Mouse (Mus musculus): ENCODE results near the gene Gm10518. TPM values are rescaled to one million over a fixed set of nuclear protein-coding genes. Genes with fewer than 3 reads are reported as not detected.

The Gm10518 gene
- polyA plus RNA-seq, 1 experiment: not detected

- 79% methylated on average over 5 of the region's 5 CpGs for WGBS
- H3K4me1 ChIP-seq (ENCODE audit: control insufficient read depth, insufficient read depth, low read length): peaks cover 2% of the 10 kb centered on the region
- H3K4me3 ChIP-seq (replicated peaks; ENCODE audit: control insufficient read depth, low read depth, low read length): no peak overlapping the region
- no peak overlapping the region for H3K27ac ChIP-seq (ENCODE audit: control insufficient read depth, insufficient read depth, low read depth, low read length, poor library complexity)
- TF ChIP-seq CTCF (IDR thresholded peaks at IDR 0.05; ENCODE audit: control insufficient read depth, insufficient read depth, low read length) (no peak), POLR2A (IDR thresholded peaks at IDR 0.05; ENCODE audit: borderline replicate concordance, control insufficient read depth, low read depth, low read length) (no peak)
Observed at GRCm38 (mm10) chr1:179824549-179824948, 21.4 kb downstream of the Gm10518 start.

DNA sequence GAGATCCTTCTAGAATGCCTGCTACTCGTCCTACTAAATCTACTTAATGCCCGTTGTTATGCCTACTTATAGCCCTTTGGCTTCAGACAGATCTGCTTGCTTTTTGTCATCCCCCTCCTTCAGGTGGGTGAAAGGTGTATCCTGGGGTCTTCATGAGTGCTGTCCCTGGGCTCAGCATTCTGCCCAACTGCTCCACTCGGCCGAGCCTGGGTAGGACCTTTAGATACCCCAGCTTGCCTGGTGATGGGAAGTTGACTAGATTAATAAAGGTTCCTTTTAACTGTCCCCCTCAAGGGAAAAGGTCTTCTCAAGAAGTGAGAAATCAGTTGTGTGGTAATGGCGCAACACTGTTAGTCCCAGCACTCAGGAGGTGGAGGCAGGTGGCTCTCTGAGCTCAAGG, 24.9 kb downstream of the Gm10518 start:
- WGBS: 77% methylated on average over 5 of the region's 5 CpGs
- no peak overlapping the region for H3K27ac ChIP-seq (ENCODE audit: control insufficient read depth, insufficient read depth, low read depth, low read length, poor library complexity)
- TF ChIP-seq CTCF (IDR thresholded peaks at IDR 0.05; ENCODE audit: control insufficient read depth, insufficient read depth, low read length) (no peak), POLR2A (IDR thresholded peaks at IDR 0.05; ENCODE audit: borderline replicate concordance, control insufficient read depth, low read depth, low read length) (no peak)
- H3K4me3 ChIP-seq (replicated peaks; ENCODE audit: control insufficient read depth, low read depth, low read length): no peak overlapping the region
- H3K4me1 ChIP-seq (ENCODE audit: control insufficient read depth, insufficient read depth, low read length): peaks cover 2% of the 10 kb centered on the region

DNA sequence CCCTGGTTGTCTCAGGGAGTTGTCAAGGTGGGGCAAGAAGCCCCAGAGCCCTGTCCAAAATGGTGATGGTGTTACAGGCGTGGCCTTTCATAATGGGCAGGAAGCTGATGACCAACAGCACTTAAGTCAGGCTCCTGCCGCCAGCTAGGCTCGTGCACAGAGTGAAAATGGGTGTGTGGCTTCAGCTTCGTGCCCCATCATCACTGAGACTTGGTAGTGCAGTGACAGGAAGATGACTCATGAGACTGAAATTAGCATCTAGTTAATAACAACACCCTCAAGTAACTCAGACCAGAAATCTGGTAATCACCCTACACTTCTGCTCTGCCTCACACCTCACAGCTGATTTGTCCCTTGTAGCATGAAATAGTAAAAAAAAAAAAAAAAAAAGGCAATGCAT, 25.7 kb downstream of the Gm10518 start:
- Histone ChIP-seq H3K4me1 (ENCODE audit: control insufficient read depth, insufficient read depth, low read length) (peaks cover 2% of the 10 kb centered on the region), H3K4me3 (replicated peaks; ENCODE audit: control insufficient read depth, low read depth, low read length) (no peak overlapping the region), H3K27ac (ENCODE audit: control insufficient read depth, insufficient read depth, low read depth, low read length, poor library complexity) (no peak overlapping the region)
- WGBS: 18% methylated on average over 4 of the region's 4 CpGs
- TF ChIP-seq CTCF (IDR thresholded peaks at IDR 0.05; ENCODE audit: control insufficient read depth, insufficient read depth, low read length) (no peak), POLR2A (IDR thresholded peaks at IDR 0.05; ENCODE audit: borderline replicate concordance, control insufficient read depth, low read depth, low read length) (no peak)

DNA sequence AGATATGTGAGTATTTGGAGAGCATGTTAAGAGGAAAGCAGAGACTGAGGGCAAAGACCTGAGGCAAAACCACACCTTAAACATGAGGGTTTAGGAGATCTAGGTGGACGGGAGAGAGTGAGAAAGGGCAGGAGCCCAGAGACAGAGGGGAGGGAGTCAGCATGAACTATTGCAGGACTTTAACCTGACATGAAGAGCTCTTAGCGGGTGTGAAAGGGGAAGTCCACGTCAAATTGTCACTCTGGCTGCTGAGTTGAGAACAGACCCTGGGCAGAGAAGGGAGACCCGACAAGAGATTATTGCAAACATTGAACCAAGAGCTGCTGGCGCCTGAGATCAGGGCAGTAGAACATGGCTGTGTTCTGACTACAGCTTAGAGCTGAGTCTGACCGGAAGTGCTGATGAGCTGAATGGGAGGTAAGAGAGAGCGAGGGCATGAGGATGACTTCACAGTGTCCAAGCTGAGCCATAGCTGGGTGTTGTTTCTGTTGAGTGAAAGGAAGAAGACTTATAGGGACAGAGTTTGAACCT, 29.6 kb downstream of the Gm10518 start:
- WGBS: 37% methylated on average over 7 of the region's 7 CpGs
- no peak overlapping the region for H3K4me3 ChIP-seq (replicated peaks; ENCODE audit: control insufficient read depth, low read depth, low read length)
- TF ChIP-seq POLR2A (IDR thresholded peaks at IDR 0.05; ENCODE audit: borderline replicate concordance, control insufficient read depth, low read depth, low read length): no peak
- TF ChIP-seq CTCF (IDR thresholded peaks at IDR 0.05; ENCODE audit: control insufficient read depth, insufficient read depth, low read length): no peak
- H3K27ac ChIP-seq (ENCODE audit: control insufficient read depth, insufficient read depth, low read depth, low read length, poor library complexity): no peak overlapping the region
- peaks cover 2% of the 10 kb centered on the region; the same call in 1 of the 2 replicates for H3K4me1 ChIP-seq (ENCODE audit: control insufficient read depth, insufficient read depth, low read length)

DNA sequence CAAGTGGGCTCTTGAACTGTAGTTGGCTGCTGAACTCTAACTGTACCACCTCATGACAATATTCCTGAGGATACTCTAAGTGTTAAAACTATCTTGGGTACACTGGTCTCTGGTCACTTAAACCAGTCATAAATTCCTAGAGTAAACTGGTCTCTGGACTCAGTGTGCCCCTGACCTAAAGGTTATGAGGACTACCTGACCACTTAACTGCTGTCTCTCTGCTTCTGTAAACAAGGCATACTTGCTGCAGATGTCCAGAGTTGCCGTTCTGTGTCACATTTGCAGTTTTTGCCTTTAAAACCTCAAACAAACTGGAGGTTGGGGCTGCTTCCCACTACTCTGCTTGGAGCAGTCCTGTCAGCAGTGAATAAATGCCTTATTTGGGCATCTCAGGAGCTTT, 30.4 kb downstream of the Gm10518 start:
- Histone ChIP-seq H3K27ac (ENCODE audit: control insufficient read depth, insufficient read depth, low read depth, low read length, poor library complexity) (no peak overlapping the region), H3K4me3 (replicated peaks; ENCODE audit: control insufficient read depth, low read depth, low read length) (no peak overlapping the region), H3K4me1 (ENCODE audit: control insufficient read depth, insufficient read depth, low read length) (peaks cover 2% of the 10 kb centered on the region; the same call in 1 of the 2 replicates)
- WGBS: 90% methylated on average over 1 of the region's 1 CpGs
- TF ChIP-seq CTCF (IDR thresholded peaks at IDR 0.05; ENCODE audit: control insufficient read depth, insufficient read depth, low read length): no peak
- no peak for TF ChIP-seq POLR2A (IDR thresholded peaks at IDR 0.05; ENCODE audit: borderline replicate concordance, control insufficient read depth, low read depth, low read length)

GRCm38 (mm10) chr1:179835753-179836425, 32.7 kb downstream of the Gm10518 start:
- Histone ChIP-seq H3K4me1 (ENCODE audit: control insufficient read depth, insufficient read depth, low read length) (no peaks in the 10 kb centered on the region), H3K27ac (ENCODE audit: control insufficient read depth, insufficient read depth, low read depth, low read length, poor library complexity) (no peak overlapping the region), H3K4me3 (replicated peaks; ENCODE audit: control insufficient read depth, low read depth, low read length) (no peak overlapping the region)
- 42% methylated on average over 1 of the region's 1 CpGs for WGBS
- TF ChIP-seq CTCF (IDR thresholded peaks at IDR 0.05; ENCODE audit: control insufficient read depth, insufficient read depth, low read length) (no peak), POLR2A (IDR thresholded peaks at IDR 0.05; ENCODE audit: borderline replicate concordance, control insufficient read depth, low read depth, low read length) (no peak)

DNA sequence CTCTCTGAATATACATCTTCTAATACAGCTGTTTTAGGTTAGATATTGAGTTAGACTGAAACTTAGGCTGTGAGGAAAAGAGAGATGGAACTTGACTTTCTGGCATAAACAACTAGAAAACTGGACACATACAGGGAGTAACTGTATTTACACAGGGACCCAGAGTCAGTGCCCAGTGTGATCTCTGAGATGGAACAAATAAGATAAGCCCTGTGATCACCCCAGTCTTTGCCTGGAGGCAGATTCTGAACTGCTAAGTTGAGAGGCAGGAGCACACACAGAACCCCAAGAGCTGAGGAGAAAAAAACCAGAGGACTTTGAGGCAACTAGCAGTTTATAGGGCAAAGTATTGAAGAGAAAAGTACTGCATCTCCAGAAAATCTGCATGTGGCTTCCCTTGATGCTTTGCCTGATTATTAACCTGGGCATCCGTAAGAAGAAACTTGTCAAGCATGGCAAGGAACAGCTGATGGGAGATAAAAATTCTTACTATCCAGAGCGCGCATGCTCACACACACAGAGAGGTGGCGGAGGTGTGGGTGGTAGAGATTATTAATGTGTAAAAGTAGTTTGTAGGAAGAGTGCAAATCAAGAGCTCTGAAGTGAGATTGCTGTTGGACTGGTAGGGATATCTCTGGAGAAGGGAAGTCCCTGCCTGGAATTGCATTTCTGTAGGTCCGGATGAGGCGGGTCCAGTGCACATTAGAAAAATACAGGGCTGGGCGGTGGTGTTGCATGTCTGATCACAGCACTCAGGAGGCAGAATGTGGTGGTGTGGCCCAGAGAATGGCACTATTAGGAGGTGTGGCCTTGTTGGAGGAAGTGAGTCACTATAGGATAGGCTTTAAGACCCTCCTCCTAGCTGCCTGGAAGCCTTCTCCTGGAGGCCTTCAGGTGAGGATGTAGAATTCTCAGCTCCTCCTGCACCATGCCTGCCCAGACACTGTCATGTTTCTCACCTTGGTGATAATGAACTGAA, 33.5 kb downstream of the Gm10518 start:
- Histone ChIP-seq H3K27ac (ENCODE audit: control insufficient read depth, insufficient read depth, low read depth, low read length, poor library complexity) (no peak overlapping the region), H3K4me3 (replicated peaks; ENCODE audit: control insufficient read depth, low read depth, low read length) (no peak overlapping the region), H3K4me1 (ENCODE audit: control insufficient read depth, insufficient read depth, low read length) (no peaks in the 10 kb centered on the region)
- TF ChIP-seq POLR2A (IDR thresholded peaks at IDR 0.05; ENCODE audit: borderline replicate concordance, control insufficient read depth, low read depth, low read length): no peak
- no peak for TF ChIP-seq CTCF (IDR thresholded peaks at IDR 0.05; ENCODE audit: control insufficient read depth, insufficient read depth, low read length)
- WGBS: 82% methylated on average over 7 of the region's 7 CpGs

GRCm38 (mm10) chr1:179842568-179842967, 39.4 kb downstream of the Gm10518 start:
- Histone ChIP-seq H3K4me1 (ENCODE audit: control insufficient read depth, insufficient read depth, low read length) (peaks cover 2% of the 10 kb centered on the region), H3K4me3 (replicated peaks; ENCODE audit: control insufficient read depth, low read depth, low read length) (no peak overlapping the region), H3K27ac (ENCODE audit: control insufficient read depth, insufficient read depth, low read depth, low read length, poor library complexity) (no peak overlapping the region)
- 23% methylated on average over 7 of the region's 7 CpGs for WGBS
- no peak for TF ChIP-seq POLR2A (IDR thresholded peaks at IDR 0.05; ENCODE audit: borderline replicate concordance, control insufficient read depth, low read depth, low read length)
- no peak for TF ChIP-seq CTCF (IDR thresholded peaks at IDR 0.05; ENCODE audit: control insufficient read depth, insufficient read depth, low read length)
